ENCODE assay signal across 22 mouse cellular contexts in the genomic region with DNA sequence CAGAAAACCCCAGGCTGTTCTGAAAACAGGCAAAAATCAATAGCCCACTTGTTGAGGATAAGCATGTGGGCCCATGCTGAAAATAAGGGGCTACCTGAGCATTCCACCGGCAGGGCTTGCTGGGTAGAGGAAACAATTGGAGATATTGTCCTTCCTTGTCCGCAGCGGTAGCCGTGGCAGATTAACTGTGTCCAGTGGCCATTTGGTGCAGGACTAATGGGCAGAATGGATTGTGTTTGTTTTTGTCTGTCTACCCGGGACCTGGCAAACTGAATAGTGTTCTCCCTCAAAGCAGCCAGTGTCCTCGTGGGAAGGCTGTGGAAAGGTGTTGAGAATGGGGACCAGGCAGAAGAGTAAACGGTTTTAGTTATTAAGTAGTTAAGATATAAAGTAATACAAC.
DNase-seq lines count a peak whose midpoint lies in the region; ATAC-seq and TF ChIP-seq lines count a peak whose summit lies in the region.
"Had no signal": no experiment of that assay in that cellular context is flagged by ENCODE, and none has a peak within 500 bp of the region (broad histone marks: within the 10 kb centered on the region; RNA-seq: fewer than 3 reads in every experiment).

No protein-coding gene starts in this region.

- H3K4me2 ChIP-seq in forebrain, embryonic 12.5 days = peak overlapping the region; percentile 10; the same call in 1 of the 2 replicates
- H3K4me2 ChIP-seq in forebrain, embryonic 16.5 days (ENCODE audit: low read length) = no peak overlapping the region
- peak overlapping the region; percentile 10; the same call in 1 of the 2 replicates for H3K4me2 ChIP-seq in midbrain, embryonic 14.5 days (ENCODE audit: low read length)
- no peak overlapping the region for H3K4me2 ChIP-seq in midbrain, embryonic 15.5 days
- H3K4me2 ChIP-seq in hindbrain, embryonic 16.5 days (ENCODE audit: low read length) = 0 out of 2 replicates have a peak overlapping the region, but pooled peaks have one; percentile 10
- H3K4me2 ChIP-seq: embryonic facial prominence, embryonic 12.5 days; heart, embryonic 15.5 days; liver, embryonic 11.5 days had no signal

- no peak overlapping the region for H3K9ac ChIP-seq in forebrain, embryonic 12.5 days
- no peak overlapping the region for H3K9ac ChIP-seq in forebrain, embryonic 16.5 days (replicated peaks; ENCODE audit: low read depth, low read length)
- no peak overlapping the region for H3K9ac ChIP-seq in midbrain, embryonic 14.5 days (replicated peaks; ENCODE audit: low read length)
- H3K9ac ChIP-seq in midbrain, embryonic 15.5 days = no peak overlapping the region
- no peak overlapping the region for H3K9ac ChIP-seq in hindbrain, embryonic 16.5 days (ENCODE audit: low read depth, low read length)
- H3K9ac ChIP-seq: embryonic facial prominence, embryonic 12.5 days; heart, embryonic 15.5 days had no signal

- H3K27me3 ChIP-seq in forebrain, embryonic 12.5 days = peaks cover 3% of the 10 kb centered on the region; the same call in 1 of the 2 replicates
- no peaks in the 10 kb centered on the region for H3K27me3 ChIP-seq in forebrain, embryonic 16.5 days (replicated peaks; ENCODE audit: control insufficient read depth, insufficient read depth, low read length)
- no peaks in the 10 kb centered on the region for H3K27me3 ChIP-seq in midbrain, embryonic 14.5 days (ENCODE audit: control insufficient read depth, insufficient read depth, low read length)
- H3K27me3 ChIP-seq in midbrain, embryonic 15.5 days (replicated peaks) = no peaks in the 10 kb centered on the region
- no peaks in the 10 kb centered on the region for H3K27me3 ChIP-seq in hindbrain, embryonic 16.5 days (replicated peaks; ENCODE audit: control insufficient read depth, insufficient read depth, low read length)
- H3K27me3 ChIP-seq: CH12.LX; embryonic facial prominence, embryonic 12.5 days; heart, embryonic 15.5 days had no signal

- no peak overlapping the region for H3K27ac ChIP-seq in forebrain, embryonic 12.5 days
- H3K27ac ChIP-seq in forebrain, embryonic 16.5 days (ENCODE audit: low read length) = no peak overlapping the region
- no peak overlapping the region for H3K27ac ChIP-seq in midbrain, embryonic 14.5 days (replicated peaks; ENCODE audit: low read depth, low read length)
- H3K27ac ChIP-seq in midbrain, embryonic 15.5 days = no peak overlapping the region
- H3K27ac ChIP-seq in hindbrain, embryonic 16.5 days (ENCODE audit: low read depth, low read length) = no peak overlapping the region
- H3K27ac ChIP-seq in gastrocnemius, adult 2 months = no peak overlapping the region
- H3K27ac ChIP-seq: embryonic facial prominence, embryonic 12.5 days; heart, embryonic 15.5 days; layer of hippocampus, adult 2 months; left cerebral cortex, adult 2 months; limb, embryonic 10.5 days had no signal

- H3K36me3 ChIP-seq in forebrain, embryonic 12.5 days (replicated peaks) = no peaks in the 10 kb centered on the region
- no peaks in the 10 kb centered on the region for H3K36me3 ChIP-seq in forebrain, embryonic 16.5 days (ENCODE audit: control insufficient read depth, insufficient read depth)
- no peaks in the 10 kb centered on the region for H3K36me3 ChIP-seq in midbrain, embryonic 14.5 days (ENCODE audit: control insufficient read depth, insufficient read depth, low read length)
- H3K36me3 ChIP-seq in midbrain, embryonic 15.5 days (replicated peaks) = no peaks in the 10 kb centered on the region
- H3K36me3 ChIP-seq in hindbrain, embryonic 16.5 days (ENCODE audit: control insufficient read depth, insufficient read depth, low read length) = no peaks in the 10 kb centered on the region
- H3K36me3 ChIP-seq: embryonic facial prominence, embryonic 12.5 days; heart, embryonic 15.5 days; limb, embryonic 10.5 days had no signal

- no peak for ATAC-seq in forebrain, embryonic 12.5 days (ENCODE audit: low FRiP score)
- no peak for ATAC-seq in forebrain, embryonic 16.5 days
- ATAC-seq in midbrain, embryonic 14.5 days (ENCODE audit: low FRiP score, low TSS enrichment) = no peak
- no peak for ATAC-seq in midbrain, embryonic 15.5 days (replicated peaks)
- ATAC-seq in hindbrain, embryonic 16.5 days = no peak

- peaks cover 14% of the 10 kb centered on the region for H3K4me1 ChIP-seq in forebrain, embryonic 12.5 days
- no peaks in the 10 kb centered on the region for H3K4me1 ChIP-seq in forebrain, embryonic 16.5 days (replicated peaks; ENCODE audit: control insufficient read depth, insufficient read depth, low read length)
- peaks cover 10% of the 10 kb centered on the region for H3K4me1 ChIP-seq in midbrain, embryonic 14.5 days (ENCODE audit: control insufficient read depth, insufficient read depth, low read length)
- peaks cover 9% of the 10 kb centered on the region for H3K4me1 ChIP-seq in midbrain, embryonic 15.5 days
- H3K4me1 ChIP-seq in hindbrain, embryonic 16.5 days (ENCODE audit: control insufficient read depth, insufficient read depth, low read depth, low read length) = no peaks in the 10 kb centered on the region; the same call in 1 of the 2 replicates
- H3K4me1 ChIP-seq: embryonic facial prominence, embryonic 12.5 days; heart, embryonic 15.5 days had no signal

- H3K9me3 ChIP-seq in forebrain, embryonic 12.5 days = peaks cover 7% of the 10 kb centered on the region; the same call in 1 of the 2 replicates
- H3K9me3 ChIP-seq in forebrain, embryonic 16.5 days (ENCODE audit: control insufficient read depth, low read length) = no peaks in the 10 kb centered on the region
- H3K9me3 ChIP-seq in midbrain, embryonic 14.5 days (ENCODE audit: control insufficient read depth, low read length) = no peaks in the 10 kb centered on the region
- H3K9me3 ChIP-seq in midbrain, embryonic 15.5 days = no peaks in the 10 kb centered on the region
- H3K9me3 ChIP-seq in hindbrain, embryonic 16.5 days (ENCODE audit: control insufficient read depth, low read length) = no peaks in the 10 kb centered on the region
- H3K9me3 ChIP-seq: embryonic facial prominence, embryonic 12.5 days; heart, embryonic 15.5 days; limb, embryonic 10.5 days had no signal

- no peak for DNase-seq in midbrain, embryonic 14.5 days
- DNase-seq in ovary, postnatal 10 days (ENCODE audit: low spot score) = no peak
- no peak for DNase-seq in gastrocnemius, adult 2 months
- DNase-seq: adrenal gland, adult 2 months; cerebellum, postnatal 10 days; heart, adult 11 months; kidney, adult 11 months; kidney, postnatal 10 days; lung, adult 2 months; lung, postnatal 36 days; thymus, postnatal 25 days had no signal

- 6% methylated on average over 7 of the region's 7 CpGs for WGBS in forebrain, embryonic 12.5 days
- WGBS in forebrain, embryonic 16.5 days = 5% methylated on average over 7 of the region's 7 CpGs
- 8% methylated on average over 7 of the region's 7 CpGs for WGBS in midbrain, embryonic 14.5 days
- WGBS in midbrain, embryonic 15.5 days = 19% methylated on average over 7 of the region's 7 CpGs
- WGBS in hindbrain, embryonic 16.5 days = 18% methylated on average over 7 of the region's 7 CpGs

- TF ChIP-seq CTCF in gastrocnemius, adult 2 months (IDR thresholded peaks at IDR 0.05) = no peak

- intact Hi-C loops in gastrocnemius, adult 2 months (cut with DNase I) = no loop called here

- no peak overlapping the region for H3K4me3 ChIP-seq in forebrain, embryonic 12.5 days (replicated peaks)
- no peak overlapping the region for H3K4me3 ChIP-seq in forebrain, embryonic 16.5 days (replicated peaks; ENCODE audit: low read length)
- H3K4me3 ChIP-seq in midbrain, embryonic 14.5 days (replicated peaks; ENCODE audit: low read depth, low read length) = no peak overlapping the region
- no peak overlapping the region for H3K4me3 ChIP-seq in midbrain, embryonic 15.5 days
- H3K4me3 ChIP-seq in hindbrain, embryonic 16.5 days (ENCODE audit: low read length) = no peak overlapping the region
- H3K4me3 ChIP-seq in gastrocnemius, adult 2 months = no peak overlapping the region
- H3K4me3 ChIP-seq: embryonic facial prominence, embryonic 12.5 days; heart, embryonic 15.5 days; layer of hippocampus, adult 2 months; left cerebral cortex, adult 2 months; limb, embryonic 10.5 days had no signal

Comparison
In these comparisons a context has a peak if more than half of its experiments do, and no peak if none do; other contexts are left out.
1. H3K4me2 ChIP-seq: peak in forebrain, embryonic 12.5 days (single experiment), midbrain, embryonic 14.5 days (single experiment) and hindbrain, embryonic 16.5 days (single experiment); none in forebrain, embryonic 16.5 days (single experiment) and midbrain, embryonic 15.5 days (single experiment).